ENCODE assay signal across 17 mouse cellular contexts in the genomic region with DNA sequence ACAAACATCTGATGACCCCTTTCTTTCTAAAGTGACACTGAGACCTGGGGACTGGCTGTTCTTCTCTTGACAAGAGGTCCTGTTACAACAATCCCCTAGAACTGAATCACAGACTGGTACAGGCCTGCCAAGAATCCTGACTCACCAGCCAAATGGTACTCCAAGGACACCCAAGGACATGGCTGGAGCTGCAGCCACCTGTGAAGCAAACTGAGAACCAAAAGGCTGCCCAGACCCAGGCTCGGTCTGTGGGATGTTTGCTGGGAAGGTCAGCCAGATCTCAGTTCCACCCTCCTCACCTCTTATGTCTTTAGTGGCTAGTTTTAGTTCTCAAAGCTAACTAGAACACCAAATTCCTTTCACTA.
A peak's percentile ranks its signal among the peaks of the same experiment; 100 is the strongest.
DNase-seq lines count a peak whose midpoint lies in the region; ATAC-seq and TF ChIP-seq lines count a peak whose summit lies in the region.
"Had no signal": no experiment of that assay in that cellular context is flagged by ENCODE, and none has a peak within 500 bp of the region (broad histone marks: within the 10 kb centered on the region; RNA-seq: fewer than 3 reads in every experiment).

No protein-coding gene starts in this region.

- H3K9me3 ChIP-seq in liver, embryonic 12.5 days (replicated peaks): no peaks in the 10 kb centered on the region
- H3K9me3 ChIP-seq: heart, embryonic 15.5 days; midbrain, embryonic 12.5 days had no signal

- H3K9ac ChIP-seq in liver, embryonic 12.5 days: no peak overlapping the region
- H3K9ac ChIP-seq: forebrain, postnatal 0 days; heart, embryonic 15.5 days; midbrain, embryonic 12.5 days had no signal

- H3K36me3 ChIP-seq in liver, embryonic 12.5 days: no peaks in the 10 kb centered on the region
- H3K36me3 ChIP-seq: heart, embryonic 15.5 days; midbrain, embryonic 12.5 days had no signal

- H3K4me1 ChIP-seq in bone marrow macrophage, adult 2 months (ENCODE audit: control insufficient read depth, insufficient read depth, low read length): peaks cover 40% of the 10 kb centered on the region
- H3K4me1 ChIP-seq in liver, embryonic 12.5 days: no peaks in the 10 kb centered on the region

- H3K27ac ChIP-seq in bone marrow macrophage, adult 2 months (ENCODE audit: insufficient read depth, low read depth, low read length): peak overlapping the region; percentile 73
- no peak overlapping the region for H3K27ac ChIP-seq in liver, embryonic 12.5 days
- H3K27ac ChIP-seq: heart, embryonic 15.5 days; midbrain, embryonic 12.5 days had no signal

- H3K27me3 ChIP-seq in liver, embryonic 12.5 days (replicated peaks): no peaks in the 10 kb centered on the region
- H3K27me3 ChIP-seq: CH12.LX; heart, embryonic 15.5 days had no signal

- 58% methylated on average over 1 of the region's 1 CpGs for WGBS in liver, embryonic 12.5 days (ENCODE audit: insufficient replicate concordance)

- peak; percentile 11 for DNase-seq in gastrocnemius, postnatal 14 days
- no peak for DNase-seq in gastrocnemius, adult 8-10 months (ENCODE audit: low spot score in 2 of 2)
- peak; percentile 67 for DNase-seq in 3T3-L1 (ENCODE audit: low read depth, low spot score)
- DNase-seq in Muller cell, postnatal 12 days (ENCODE audit: inconsistent ontology term): peak; percentile 52
- no peak for DNase-seq in ovary, postnatal 10 days (ENCODE audit: low spot score)
- DNase-seq: forebrain, postnatal 0 days; kidney, adult 9 months; kidney, postnatal 4 days; left cerebral cortex, postnatal 4 days; lung, adult 2 months; lung, postnatal 4 days had no signal

- no peak for TF ChIP-seq POLR2A in bone marrow macrophage, adult 2 months (IDR thresholded peaks at IDR 0.05; ENCODE audit: borderline replicate concordance, low read depth, low read length)

- intact Hi-C loops in gastrocnemius, postnatal 14 days (cut with DNase I; ENCODE audit: low total_unique reads): no loop called here

- ATAC-seq in liver, embryonic 12.5 days: no peak
- ATAC-seq: forebrain, postnatal 0 days; inflammation-experienced regulatory T-cells, adult 6 months had no signal

- H3K4me3 ChIP-seq in bone marrow macrophage, adult 2 months (ENCODE audit: insufficient read depth, low read length): no peak overlapping the region
- H3K4me3 ChIP-seq in liver, embryonic 12.5 days: no peak overlapping the region
- H3K4me3 ChIP-seq: heart, embryonic 15.5 days; midbrain, embryonic 12.5 days had no signal

- TF ChIP-seq CTCF in bone marrow macrophage, adult 2 months (IDR thresholded peaks at IDR 0.05; ENCODE audit: low read depth, low read length): no peak

- H3K4me2 ChIP-seq in liver, embryonic 12.5 days: no peak overlapping the region
- H3K4me2 ChIP-seq: heart, embryonic 15.5 days; midbrain, embryonic 12.5 days had no signal

Comparison
In these comparisons a context has a peak if more than half of its experiments do, and no peak if none do; other contexts are left out.
1. DNase-seq: peak in gastrocnemius, postnatal 14 days (single experiment), 3T3-L1 (single experiment) and Muller cell, postnatal 12 days (single experiment); none in gastrocnemius, adult 8-10 months (0 of 2) and ovary, postnatal 10 days (single experiment).